Mouse (Mus musculus): Measurements from ENCODE around the gene Uqcrc2. TPM values are rescaled to one million over a fixed set of nuclear protein-coding genes. Genes with fewer than 3 reads are reported as not detected.

Gene Uqcrc2
- total and polyA plus RNA-seq, 2 experiments from 2014 or later, result 192 to 239 TPM

GRCm38 (mm10) chr7:120670153-120670875, 35.3 kb downstream of the Uqcrc2 start, which contains the start of gene Pdzd9:
Pdzd9 (minus strand) TSS chr7:120670343.
- ATAC-seq (peak; percentile 87), DNase-seq (peak; percentile 86)
- no peaks in the 10 kb centered on the region for H3K4me1 ChIP-seq (ENCODE audit: insufficient read depth)
- peak; percentile 97 for TF ChIP-seq CTCF (IDR thresholded peaks at IDR 0.05; ENCODE audit: low read depth)
- peak within 1 kb of the TSS; percentile 8; the same call in 1 of the 2 replicates for H3K4me2 ChIP-seq (ENCODE audit: low read depth)
- 17% methylated on average over 14 of the region's 14 CpGs for WGBS
- no peak within 1 kb of the TSS for H3K9ac ChIP-seq
- H3K27ac ChIP-seq (ENCODE audit: low read depth, low read length), result no peak within 1 kb of the TSS
- no peaks in the 10 kb centered on the region for H3K27me3 ChIP-seq (ENCODE audit: insufficient read depth, low read length)
- H3K36me3 ChIP-seq (ENCODE audit: insufficient read depth), result no peaks in the 10 kb centered on the region
- H3K4me3 ChIP-seq (ENCODE audit: low read depth, low read length), result no peak within 1 kb of the TSS
- H3K9me3 ChIP-seq (ENCODE audit: low read length), result no peaks in the 10 kb centered on the region

GRCm38 (mm10) chr7:120671271-120671670, 36.3 kb downstream of the Uqcrc2 start:
- Histone ChIP-seq H3K4me2 (ENCODE audit: low read depth) (no peak overlapping the region), H3K4me3 (ENCODE audit: low read depth, low read length) (no peak overlapping the region), H3K27me3 (ENCODE audit: insufficient read depth, low read length) (no peaks in the 10 kb centered on the region), H3K9me3 (ENCODE audit: low read length) (no peaks in the 10 kb centered on the region), H3K4me1 (ENCODE audit: insufficient read depth) (no peaks in the 10 kb centered on the region), H3K9ac (no peak overlapping the region), H3K27ac (ENCODE audit: low read depth, low read length) (no peak overlapping the region), H3K36me3 (ENCODE audit: insufficient read depth) (no peaks in the 10 kb centered on the region)
- WGBS, result 66% methylated on average over 2 of the region's 2 CpGs
- no peak for ATAC-seq
- TF ChIP-seq CTCF (IDR thresholded peaks at IDR 0.05; ENCODE audit: low read depth), result no peak
- DNase-seq, result no peak

GRCm38 (mm10) chr7:120677001-120677643, 42.1 kb downstream of the Uqcrc2 start, which contains the start of gene Mosmo:
Mosmo (plus strand) TSS chr7:120677618.
- Histone ChIP-seq H3K4me1 (ENCODE audit: insufficient read depth) (peaks cover 17% of the 10 kb centered on the region), H3K9ac (peak within 1 kb of the TSS; percentile 87), H3K36me3 (ENCODE audit: insufficient read depth) (no peaks in the 10 kb centered on the region), H3K27ac (ENCODE audit: low read depth, low read length) (peak within 1 kb of the TSS; percentile 76), H3K4me3 (ENCODE audit: low read depth, low read length) (peak within 1 kb of the TSS; percentile 92), H3K4me2 (ENCODE audit: low read depth) (peak within 1 kb of the TSS; percentile 83), H3K9me3 (ENCODE audit: low read length) (no peaks in the 10 kb centered on the region), H3K27me3 (ENCODE audit: insufficient read depth, low read length) (no peaks in the 10 kb centered on the region)
- DNase-seq (peak; percentile 78), ATAC-seq (peak; percentile 97)
- no peak for TF ChIP-seq CTCF (IDR thresholded peaks at IDR 0.05; ENCODE audit: low read depth)
- WGBS, result under 1% methylated on average over 37 of the region's 44 CpGs

DNA sequence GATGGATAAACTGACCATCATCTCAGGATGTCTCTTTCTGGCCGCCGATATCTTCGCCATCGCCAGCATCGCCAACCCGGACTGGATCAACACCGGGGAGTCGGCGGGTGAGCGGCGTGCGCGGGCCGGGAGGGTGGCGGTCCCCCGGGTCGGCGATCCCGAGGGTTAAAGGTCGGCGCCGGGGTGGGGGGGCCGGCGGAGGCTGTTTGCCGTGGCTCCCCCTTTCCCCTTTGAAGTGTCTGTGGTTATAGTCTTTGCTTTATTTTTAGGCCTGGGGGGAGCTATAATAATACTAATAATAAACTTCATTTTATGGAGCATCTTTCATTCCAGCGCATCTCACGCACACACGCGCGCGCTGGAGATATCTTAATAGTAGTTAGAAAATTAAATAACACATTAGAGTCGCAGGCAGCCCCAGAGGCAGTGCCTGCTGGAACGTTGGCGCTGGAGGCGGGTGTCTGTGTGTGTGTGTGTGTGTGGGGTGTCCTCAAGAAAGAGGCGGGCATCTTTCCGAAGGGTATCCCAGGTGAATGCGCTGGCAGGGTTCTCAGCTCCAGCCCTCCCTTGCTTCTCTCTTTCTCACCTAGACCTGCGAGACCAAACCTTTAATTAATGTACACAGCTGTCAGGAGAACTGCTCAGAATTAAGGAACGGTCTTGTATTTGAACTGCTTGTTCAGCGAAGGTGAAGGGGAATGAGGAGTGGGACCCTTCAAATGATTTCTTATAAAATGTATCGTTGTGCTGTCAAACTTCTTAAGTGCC, 43.0 kb downstream of the Uqcrc2 start:
- Histone ChIP-seq H3K27ac (ENCODE audit: low read depth, low read length) (peak overlapping the region; percentile 76), H3K4me3 (ENCODE audit: low read depth, low read length) (peak overlapping the region; percentile 92), H3K9ac (peak overlapping the region; percentile 87), H3K4me2 (ENCODE audit: low read depth) (peak overlapping the region; percentile 83), H3K4me1 (ENCODE audit: insufficient read depth) (peaks cover 17% of the 10 kb centered on the region), H3K27me3 (ENCODE audit: insufficient read depth, low read length) (no peaks in the 10 kb centered on the region), H3K9me3 (ENCODE audit: low read length) (no peaks in the 10 kb centered on the region), H3K36me3 (ENCODE audit: insufficient read depth) (no peaks in the 10 kb centered on the region)
- WGBS, result 1% methylated on average over 42 of the region's 42 CpGs
- no peak for TF ChIP-seq CTCF (IDR thresholded peaks at IDR 0.05; ENCODE audit: low read depth)
- ATAC-seq, result peak; percentile 55
- DNase-seq, result peak; percentile 29

DNA sequence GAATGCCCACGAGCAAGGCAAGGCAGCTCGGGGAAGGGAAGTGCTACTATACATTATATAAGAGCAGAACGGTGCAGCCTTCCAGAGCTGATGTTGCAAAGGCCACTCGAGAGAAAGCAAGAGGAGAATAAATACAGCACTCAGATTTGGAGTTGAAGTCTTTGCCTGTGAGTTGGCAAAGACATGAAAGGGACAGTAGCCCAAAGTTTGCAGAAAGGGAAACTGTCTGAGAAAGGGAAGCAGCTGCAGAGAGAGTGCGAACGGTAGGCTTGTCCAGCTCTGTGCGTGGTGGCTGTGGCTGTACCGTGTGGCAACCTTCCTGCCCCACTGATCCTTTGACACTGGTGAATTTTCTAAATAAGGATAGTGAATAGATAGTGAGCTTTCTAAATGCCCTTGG, 44.0 kb downstream of the Uqcrc2 start:
- Histone ChIP-seq H3K9ac (no peak overlapping the region), H3K27me3 (ENCODE audit: insufficient read depth, low read length) (no peaks in the 10 kb centered on the region)
- 53% methylated on average over 8 of the region's 8 CpGs for WGBS

DNA sequence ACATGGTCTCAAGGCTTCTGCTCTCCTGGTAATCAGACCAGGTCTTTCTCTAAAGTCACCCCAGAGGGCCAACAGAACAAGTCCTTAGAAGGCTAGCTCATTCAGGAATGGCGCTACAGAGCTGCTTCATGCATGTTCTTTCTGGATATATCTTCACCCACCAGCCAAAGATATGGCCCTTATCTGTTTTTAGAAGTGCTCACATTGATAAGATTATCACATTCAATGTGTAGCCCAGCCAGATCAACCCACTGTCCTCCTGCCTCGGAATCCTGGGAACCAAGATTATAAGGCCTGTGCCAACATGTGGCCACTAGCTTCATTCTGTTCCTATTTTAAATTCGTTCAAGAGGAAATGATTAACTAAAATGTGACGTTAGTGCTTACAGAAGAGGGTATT, 47.0 kb downstream of the Uqcrc2 start:
- TF ChIP-seq CTCF (IDR thresholded peaks at IDR 0.05; ENCODE audit: low read depth), result no peak
- Histone ChIP-seq H3K4me3 (ENCODE audit: low read depth, low read length) (no peak overlapping the region), H3K36me3 (ENCODE audit: insufficient read depth) (no peaks in the 10 kb centered on the region), H3K27ac (ENCODE audit: low read depth, low read length) (no peak overlapping the region), H3K9ac (no peak overlapping the region), H3K4me2 (ENCODE audit: low read depth) (no peak overlapping the region), H3K27me3 (ENCODE audit: insufficient read depth, low read length) (no peaks in the 10 kb centered on the region), H3K4me1 (ENCODE audit: insufficient read depth) (peaks cover 28% of the 10 kb centered on the region), H3K9me3 (ENCODE audit: low read length) (no peaks in the 10 kb centered on the region)
- no peak for ATAC-seq
- WGBS, result 58% methylated on average over 4 of the region's 4 CpGs
- no peak for DNase-seq

More for the DNA sequence above, 44.0 kb downstream of the Uqcrc2 start:
- Histone ChIP-seq H3K4me1 (ENCODE audit: insufficient read depth) (peaks cover 17% of the 10 kb centered on the region), H3K4me2 (ENCODE audit: low read depth) (peak overlapping the region; percentile 83), H3K27ac (ENCODE audit: low read depth, low read length) (no peak overlapping the region), H3K36me3 (ENCODE audit: insufficient read depth) (no peaks in the 10 kb centered on the region), H3K9me3 (ENCODE audit: low read length) (no peaks in the 10 kb centered on the region), H3K4me3 (ENCODE audit: low read depth, low read length) (peak overlapping the region; percentile 92)
- DNase-seq (no peak), ATAC-seq (no peak)
- TF ChIP-seq CTCF (IDR thresholded peaks at IDR 0.05; ENCODE audit: low read depth), result no peak
